Mouse (Mus musculus) limb, embryonic 11.5 days (tissue): ENCODE measurements around the gene Syce2. TPM values are rescaled to one million over a fixed set of nuclear protein-coding genes. Genes with fewer than 3 reads are reported as not detected.
"Not testable (repeated sequence)": the region's sequence is repeated elsewhere in the genome, so short reads cannot be mapped to it uniquely, and the experiment has no call there.

ENCODE experiments used
- ATAC-seq: fragments of 200-750 bp; cut with Nextera tagmentation; 2 replicates; pipeline ENCODE4 v1.8.0; 2017; ENCODE audit warnings: low read depth; ENCODE audit not compliant: insufficient number of reproducible peaks, low FRiP score, low TSS enrichment
- DNase-seq: peaks from one replicate; pipeline ENCODE4 v3.0.0-alpha.2; 2015; ENCODE audit warnings: low spot score
- H3K27ac ChIP-seq: fragments of 300-500 bp; sonication (generic); replicated peaks from 2 replicates; pipeline ENCODE4 v1.5.1; 2014; ENCODE audit warnings: low read depth, mild to moderate bottlenecking, low read length
- H3K27me3 ChIP-seq: fragments of 300-500 bp; sonication (generic); 2 replicates; pipeline ENCODE4 v1.6.1; 2014; ENCODE audit warnings: mild to moderate bottlenecking, low read length, mixed read lengths; ENCODE audit not compliant: control insufficient read depth, insufficient read depth
- H3K36me3 ChIP-seq: fragments of 300-500 bp; sonication (generic); 2 replicates; pipeline ENCODE4 v1.6.1; 2014; ENCODE audit warnings: mild to moderate bottlenecking, low read length, moderate library complexity, mixed read lengths; ENCODE audit not compliant: control insufficient read depth, insufficient read depth
- H3K4me1 ChIP-seq: fragments of 300-500 bp; sonication (generic); 2 replicates; pipeline ENCODE4 v1.6.1; 2014; ENCODE audit warnings: low read length, mixed read lengths; ENCODE audit not compliant: control insufficient read depth, insufficient read depth
- H3K4me2 ChIP-seq: fragments of 300-500 bp; sonication (generic); 2 replicates; pipeline ENCODE4 v1.6.1; 2014; ENCODE audit warnings: low read depth, mild to moderate bottlenecking, moderate library complexity; ENCODE audit not compliant: severe bottlenecking
- H3K4me3 ChIP-seq: fragments of 300-500 bp; sonication (generic); 2 replicates; pipeline ENCODE4 v1.5.1; 2014; ENCODE audit warnings: low read depth, low read length
- H3K9ac ChIP-seq: fragments of 300-500 bp; sonication (generic); 2 replicates; pipeline ENCODE4 v1.6.1; 2014; ENCODE audit warnings: mild to moderate bottlenecking, low read length
- H3K9me3 ChIP-seq: fragments of 300-500 bp; sonication (generic); 2 replicates; pipeline ENCODE4 v1.6.1; 2016; ENCODE audit warnings: low read length; ENCODE audit not compliant: control insufficient read depth
- WGBS: fragments of 180-500 bp; shearing (Covaris S2); extraction: QIAGEN DNeasy Blood & Tissue Kit; methylation state at CpG from one replicate; pipeline ENCODE4 v1.1.7; 2014; 5-methylcytosine and 5-hydroxymethylcytosine counted together
- polyA plus RNA-seq: library from polyadenylated mRNA; unstranded; fragments of >200 nt; fragmentation: Nextera tagmentation; extraction: Ambion mirVana; gene quantifications from 2 replicates; pipeline ENCODE4 v1.2.1, GENCODE M21; 2014

The Syce2 gene
- polyA plus RNA-seq, 1 experiment from 2014 or later, result 89.0 TPM

- H3K9ac ChIP-seq, result peak overlapping the region; percentile 78
- peaks cover 3% of the 10 kb centered on the region; the same call in 1 of the 2 replicates for H3K27me3 ChIP-seq
- 4% methylated on average over 24 of the region's 24 CpGs for WGBS
- peak overlapping the region; percentile 64 for H3K4me3 ChIP-seq
- H3K36me3 ChIP-seq, result no peaks in the 10 kb centered on the region
- DNase-seq (peak; percentile 58), ATAC-seq (no peak)
- no peaks in the 10 kb centered on the region for H3K9me3 ChIP-seq
- peaks cover 8% of the 10 kb centered on the region; the same call in 1 of the 2 replicates for H3K4me1 ChIP-seq
- H3K4me2 ChIP-seq, result peak overlapping the region; percentile 97
- 0 out of 2 replicates have a peak overlapping the region, but pooled peaks have one; percentile 21 for H3K27ac ChIP-seq
These were observed 30.5 kb downstream of the Syce2 start for GRCm38 (mm10) chr8:84902367-84902919.

GRCm38 (mm10) chr8:84902920-84903661 lies 31.2 kb downstream of the Syce2 start:
- Histone ChIP-seq H3K9me3 (no peaks in the 10 kb centered on the region), H3K9ac (peak overlapping the region; percentile 78), H3K27me3 (peaks cover 3% of the 10 kb centered on the region; the same call in 1 of the 2 replicates), H3K4me3 (peak overlapping the region; percentile 64), H3K4me2 (peak overlapping the region; percentile 97), H3K36me3 (no peaks in the 10 kb centered on the region), H3K4me1 (peaks cover 8% of the 10 kb centered on the region; the same call in 1 of the 2 replicates), H3K27ac (peak overlapping the region; percentile 21; the same call in 1 of the 2 replicates)
- DNase-seq, result peak; percentile 95
- WGBS, result under 1% methylated on average over 67 of the region's 68 CpGs
- peak; percentile 85 for ATAC-seq

DNA sequence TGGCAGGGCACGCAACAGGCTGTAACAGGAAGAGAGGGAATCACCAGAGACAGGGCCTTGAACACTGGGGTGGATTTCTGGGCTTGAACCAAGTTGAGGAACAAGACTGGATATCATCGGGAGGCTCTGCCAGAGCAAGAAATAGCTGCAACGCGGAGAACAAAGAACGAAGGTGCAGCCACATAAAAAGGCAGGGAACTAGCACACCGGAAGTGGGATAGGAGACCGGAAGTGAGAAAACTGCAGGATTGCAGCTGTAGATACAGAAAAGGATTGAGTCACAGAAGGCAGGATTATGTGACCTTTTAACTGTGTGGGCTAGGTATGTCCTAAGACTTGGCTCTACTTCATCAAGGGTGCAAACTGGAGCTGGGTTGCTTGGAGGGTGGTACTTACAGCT lies 32.4 kb downstream of the Syce2 start:
- no peak for DNase-seq
- no peak overlapping the region for H3K4me3 ChIP-seq
- 90% methylated on average over 7 of the region's 7 CpGs for WGBS
- H3K27ac ChIP-seq, result no peak overlapping the region
- no peak overlapping the region for H3K9ac ChIP-seq
- H3K27me3 ChIP-seq, result peaks cover 5% of the 10 kb centered on the region
- H3K4me1 ChIP-seq, result peaks cover 16% of the 10 kb centered on the region
- H3K9me3 ChIP-seq, result no peaks in the 10 kb centered on the region
- H3K36me3 ChIP-seq, result no peaks in the 10 kb centered on the region
- ATAC-seq, result no peak
- H3K4me2 ChIP-seq, result no peak overlapping the region

- ATAC-seq (no peak), DNase-seq (no peak)
- Histone ChIP-seq H3K27me3 (peaks cover 19% of the 10 kb centered on the region), H3K9ac (no peak overlapping the region), H3K4me1 (peaks cover 18% of the 10 kb centered on the region), H3K9me3 (no peaks in the 10 kb centered on the region), H3K4me3 (no peak overlapping the region), H3K36me3 (no peaks in the 10 kb centered on the region), H3K27ac (no peak overlapping the region), H3K4me2 (no peak overlapping the region)
- WGBS, result 92% methylated on average over 9 of the region's 9 CpGs
These were observed 35.1 kb downstream of the Syce2 start for GRCm38 (mm10) chr8:84907037-84907436.

DNA sequence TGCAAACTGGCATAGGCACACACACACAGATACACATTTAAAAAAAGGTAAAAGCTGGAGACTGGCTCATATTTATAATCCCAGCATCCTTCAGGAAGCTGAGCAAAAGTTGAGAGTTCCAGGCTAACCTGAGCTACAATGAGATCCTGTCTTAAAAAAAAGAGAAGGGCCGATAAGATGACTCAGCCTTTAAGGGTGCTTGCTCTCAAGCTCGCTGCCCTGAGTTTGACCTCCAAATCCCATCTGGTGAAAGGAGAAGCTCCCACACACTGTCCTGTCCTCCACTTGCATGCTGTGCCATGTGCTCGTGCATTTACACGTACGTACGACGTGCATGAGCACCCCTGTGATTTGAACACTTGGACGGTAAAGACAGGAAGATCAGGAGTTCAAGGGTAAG lies 35.6 kb downstream of the Syce2 start:
- H3K4me1 ChIP-seq, result peaks cover 15% of the 10 kb centered on the region
- no peaks in the 10 kb centered on the region for H3K9me3 ChIP-seq
- H3K36me3 ChIP-seq, result no peaks in the 10 kb centered on the region
- peaks cover 24% of the 10 kb centered on the region for H3K27me3 ChIP-seq
- no peak overlapping the region for H3K4me3 ChIP-seq
- 81% methylated on average over 8 of the region's 8 CpGs for WGBS
- H3K9ac ChIP-seq, result no peak overlapping the region
- no peak overlapping the region for H3K27ac ChIP-seq
- ATAC-seq (no peak), DNase-seq (no peak)
- no peak overlapping the region for H3K4me2 ChIP-seq

DNA sequence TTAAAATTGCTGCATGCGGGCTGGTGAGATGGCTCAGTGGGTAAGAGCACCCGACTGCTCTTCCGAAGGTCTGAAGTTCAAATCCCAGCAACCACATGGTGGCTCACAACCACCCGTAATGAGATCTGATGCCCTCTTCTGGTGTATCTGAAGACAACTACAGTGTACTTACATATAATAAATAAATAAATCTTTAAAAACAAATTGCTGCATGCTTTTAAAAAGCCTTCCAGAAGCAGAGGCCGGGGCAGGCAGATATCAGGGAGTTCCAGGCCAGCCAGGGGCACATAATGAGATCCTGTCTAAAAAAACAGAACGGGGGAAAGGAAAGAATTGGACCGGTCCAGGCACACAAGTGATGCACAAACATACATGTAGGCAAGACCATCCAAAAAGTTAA lies 36.1 kb downstream of the Syce2 start:
- not testable (repeated sequence) for H3K36me3 ChIP-seq, DNase-seq, H3K9ac ChIP-seq, H3K27ac ChIP-seq, H3K9me3 ChIP-seq, ATAC-seq
- Histone ChIP-seq H3K27me3 (peaks cover 29% of the 10 kb centered on the region), H3K4me2 (peak overlapping the region; percentile 82), H3K4me3 (peak overlapping the region; percentile 50; the same call in 1 of the 2 replicates), H3K4me1 (peaks cover 20% of the 10 kb centered on the region)
- 36% methylated on average over 6 of the region's 7 CpGs for WGBS

DNA sequence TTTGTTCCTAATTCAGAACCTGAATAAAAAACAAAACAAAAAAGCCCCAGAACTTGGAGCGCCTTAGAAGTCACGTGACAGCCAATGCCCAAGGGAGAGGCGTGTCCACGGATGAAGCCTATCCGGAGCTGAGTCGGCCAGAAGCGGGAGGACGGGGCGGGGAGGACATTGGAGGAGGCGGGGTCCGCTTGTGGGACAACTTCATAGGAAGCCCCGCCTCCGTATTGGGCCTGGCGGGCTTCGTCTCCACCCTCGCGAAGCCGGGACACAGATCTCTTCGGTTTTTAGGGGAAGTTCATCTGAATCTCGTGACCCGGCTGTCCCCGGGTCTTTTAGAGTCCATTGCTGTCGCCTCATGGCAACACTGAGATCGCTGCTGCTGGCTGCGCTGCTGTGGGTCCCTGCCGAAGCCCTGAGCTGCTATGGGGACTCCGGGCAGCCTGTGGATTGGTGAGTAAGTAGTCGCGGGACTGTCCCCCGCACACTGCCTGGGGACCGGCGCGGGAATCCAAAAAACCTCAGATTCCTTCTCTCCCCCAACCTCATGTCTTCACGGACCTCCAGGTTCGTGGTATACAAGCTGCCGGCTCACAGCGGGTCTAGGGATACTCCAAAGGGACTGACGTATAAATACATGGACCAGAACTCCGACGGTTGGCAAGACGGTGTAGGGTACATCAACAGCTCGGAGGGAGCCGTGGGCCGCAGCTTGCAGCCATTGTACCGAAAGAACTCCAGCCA lies 36.7 kb downstream of the Syce2 start, which contains the start of gene Dnase2a:
Gene Dnase2a, plus strand, starts transcription at position 140 of the 741 bp plus-strand sequence.
- no peaks in the 10 kb centered on the region for H3K9me3 ChIP-seq
- WGBS, result 1% methylated on average over 43 of the region's 45 CpGs
- H3K4me3 ChIP-seq, result peak within 1 kb of the TSS; percentile 50
- H3K4me2 ChIP-seq, result peak within 1 kb of the TSS; percentile 82
- H3K9ac ChIP-seq, result peak within 1 kb of the TSS; percentile 73
- H3K27ac ChIP-seq, result no peak within 1 kb of the TSS
- peak; percentile 90 for ATAC-seq
- peaks cover 16% of the 10 kb centered on the region for H3K4me1 ChIP-seq
- H3K36me3 ChIP-seq, result no peaks in the 10 kb centered on the region
- H3K27me3 ChIP-seq, result peaks cover 34% of the 10 kb centered on the region
- DNase-seq, result peak; percentile 97

DNA sequence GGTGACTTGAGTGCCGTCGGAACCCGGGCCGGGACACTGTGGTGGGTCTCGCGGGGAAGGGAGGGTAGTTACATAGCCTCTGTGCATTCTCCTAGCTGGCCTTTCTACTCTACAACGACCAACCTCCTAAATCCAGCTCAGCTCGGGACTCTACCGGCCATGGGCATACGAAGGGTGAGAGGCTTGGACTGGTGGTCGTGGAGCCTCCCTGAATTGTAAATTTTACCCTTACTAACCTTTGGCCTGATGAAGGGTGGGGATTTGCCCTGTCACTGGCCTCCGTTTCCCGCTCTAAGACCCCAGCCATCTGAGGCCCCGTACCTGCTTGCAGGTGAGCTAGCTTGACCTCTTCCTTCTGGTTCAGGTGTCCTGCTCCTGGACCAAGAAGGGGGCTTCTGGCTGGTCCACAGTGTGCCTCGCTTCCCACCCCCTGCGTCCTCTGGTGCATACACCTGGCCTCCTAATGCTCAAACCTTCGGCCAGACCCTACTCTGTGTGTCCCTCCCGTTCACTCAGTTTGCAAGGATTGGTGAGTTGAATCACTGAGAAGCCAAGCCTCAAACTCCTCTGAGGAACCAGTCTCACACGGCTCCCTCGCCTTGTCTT lies 37.4 kb downstream of the Syce2 start:
- 51% methylated on average over 20 of the region's 20 CpGs for WGBS
- Histone ChIP-seq H3K9ac (peak overlapping the region; percentile 73), H3K27me3 (peaks cover 40% of the 10 kb centered on the region), H3K4me1 (peaks cover 14% of the 10 kb centered on the region), H3K4me2 (peak overlapping the region; percentile 82), H3K9me3 (no peaks in the 10 kb centered on the region), H3K27ac (no peak overlapping the region), H3K4me3 (peak overlapping the region; percentile 50), H3K36me3 (no peaks in the 10 kb centered on the region)
- DNase-seq, result no peak
- no peak for ATAC-seq
